ENCODE assay signal across 29 mouse cellular contexts in the genomic region with DNA sequence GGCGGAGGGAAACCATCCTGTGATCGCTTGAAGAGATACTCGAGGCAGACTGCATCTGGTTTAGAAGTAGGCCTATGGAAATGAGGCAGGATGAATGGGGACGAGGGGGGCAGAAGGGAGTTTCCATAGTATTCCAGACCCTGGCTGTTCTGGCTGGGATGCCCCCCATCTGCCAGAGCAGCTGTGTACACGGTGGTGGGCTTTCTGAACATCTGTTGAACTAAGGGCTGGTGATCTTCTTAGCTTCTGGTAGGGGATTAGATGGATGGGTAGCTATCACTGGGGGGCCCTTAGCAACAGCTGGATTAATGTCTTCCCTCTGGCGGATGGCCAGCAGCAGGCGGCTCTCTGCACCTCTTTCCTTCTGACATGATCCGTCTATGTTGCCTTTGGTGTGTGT.
DNase-seq lines count a peak whose midpoint lies in the region; ATAC-seq and TF ChIP-seq lines count a peak whose summit lies in the region.
"Had no signal": no experiment of that assay in that cellular context is flagged by ENCODE, and none has a peak within 500 bp of the region (broad histone marks: within the 10 kb centered on the region; RNA-seq: fewer than 3 reads in every experiment).

No protein-coding gene starts in this region.

- no peak overlapping the region for H3K9ac ChIP-seq in hindbrain, embryonic 12.5 days
- H3K9ac ChIP-seq in midbrain, embryonic 13.5 days (replicated peaks), result no peak overlapping the region
- H3K9ac ChIP-seq: limb, embryonic 15.5 days; liver, embryonic 13.5 days; stomach, embryonic 15.5 days had no signal

- peak; percentile 33 to 35 for DNase-seq in cerebellum, postnatal 10 days
- no peak for DNase-seq in cerebellum, adult 11 months
- no peak for DNase-seq in hindbrain, embryonic 10.5 days (ENCODE audit: low spot score)
- peak; percentile 33 for DNase-seq in midbrain, embryonic 10.5 days (ENCODE audit: low spot score)
- peak; percentile 51 for DNase-seq in brain, embryonic 14.5 days (ENCODE audit: low read depth)
- no peak for DNase-seq in right cerebral cortex, postnatal 14 days
- DNase-seq: adrenal gland, adult 2 months; adrenal gland, postnatal 36 days; cerebellum, adult 8-10 months; cerebellum, postnatal 36 days; gastrocnemius, adult 2 months; gastrocnemius, postnatal 36 days; heart, adult 18-20 months; kidney, postnatal 14 days; layer of hippocampus, adult 9-11 months; liver, embryonic 13.5 days; lung, adult 18-20 months; lung, postnatal 10 days; thymus, postnatal 14 days had no signal

- H3K27ac ChIP-seq in hindbrain, embryonic 10.5 days, result 0 out of 2 replicates have a peak overlapping the region, but pooled peaks have one; percentile 45
- no peak overlapping the region for H3K27ac ChIP-seq in hindbrain, embryonic 12.5 days
- H3K27ac ChIP-seq in midbrain, embryonic 10.5 days (replicated peaks), result peak overlapping the region; percentile 69
- H3K27ac ChIP-seq in midbrain, embryonic 13.5 days, result no peak overlapping the region
- H3K27ac ChIP-seq: gastrocnemius, adult 2 months; limb, embryonic 10.5 days; limb, embryonic 15.5 days; liver, embryonic 13.5 days; stomach, embryonic 15.5 days had no signal

- H3K4me3 ChIP-seq in hindbrain, embryonic 10.5 days, result no peak overlapping the region
- H3K4me3 ChIP-seq in hindbrain, embryonic 12.5 days, result no peak overlapping the region
- no peak overlapping the region for H3K4me3 ChIP-seq in midbrain, embryonic 10.5 days
- no peak overlapping the region for H3K4me3 ChIP-seq in midbrain, embryonic 13.5 days (replicated peaks)
- H3K4me3 ChIP-seq: gastrocnemius, adult 2 months; limb, embryonic 10.5 days; limb, embryonic 15.5 days; liver, embryonic 13.5 days; stomach, embryonic 15.5 days had no signal

- no peaks in the 10 kb centered on the region; the same call in 1 of the 2 replicates for H3K27me3 ChIP-seq in hindbrain, embryonic 10.5 days (ENCODE audit: insufficient read depth, poor library complexity, severe bottlenecking)
- no peaks in the 10 kb centered on the region for H3K27me3 ChIP-seq in hindbrain, embryonic 12.5 days
- H3K27me3 ChIP-seq in midbrain, embryonic 10.5 days (ENCODE audit: low read depth, poor library complexity, severe bottlenecking), result no peaks in the 10 kb centered on the region
- no peaks in the 10 kb centered on the region for H3K27me3 ChIP-seq in midbrain, embryonic 13.5 days
- H3K27me3 ChIP-seq: CH12.LX; limb, embryonic 15.5 days; liver, embryonic 13.5 days; stomach, embryonic 15.5 days had no signal

- H3K9me3 ChIP-seq in hindbrain, embryonic 10.5 days, result peaks cover 4% of the 10 kb centered on the region; the same call in 1 of the 2 replicates
- no peaks in the 10 kb centered on the region for H3K9me3 ChIP-seq in hindbrain, embryonic 12.5 days (replicated peaks)
- no peaks in the 10 kb centered on the region; the same call in 1 of the 2 replicates for H3K9me3 ChIP-seq in midbrain, embryonic 10.5 days (replicated peaks)
- no peaks in the 10 kb centered on the region for H3K9me3 ChIP-seq in midbrain, embryonic 13.5 days
- H3K9me3 ChIP-seq: limb, embryonic 10.5 days; limb, embryonic 15.5 days; stomach, embryonic 15.5 days had no signal

- no peak overlapping the region for H3K4me2 ChIP-seq in hindbrain, embryonic 12.5 days (replicated peaks)
- H3K4me2 ChIP-seq in midbrain, embryonic 13.5 days (replicated peaks), result no peak overlapping the region
- H3K4me2 ChIP-seq: heart, embryonic 11.5 days; limb, embryonic 15.5 days; liver, embryonic 13.5 days; midbrain, embryonic 11.5 days; stomach, embryonic 15.5 days had no signal

- WGBS in hindbrain, embryonic 10.5 days, result 62% methylated on average over 8 of the region's 8 CpGs
- 50% methylated on average over 8 of the region's 8 CpGs for WGBS in hindbrain, embryonic 12.5 days
- WGBS in midbrain, embryonic 10.5 days, result 36% methylated on average over 8 of the region's 8 CpGs
- 34% methylated on average over 8 of the region's 8 CpGs for WGBS in midbrain, embryonic 13.5 days

- no peak for TF ChIP-seq CTCF in brain, embryonic 14.5 days (IDR thresholded peaks at IDR 0.05; ENCODE audit: borderline replicate concordance, extremely low read depth, insufficient read depth, insufficient read length)

- no peak for TF ChIP-seq POLR2A in brain, embryonic 14.5 days (IDR thresholded peaks at IDR 0.05; ENCODE audit: borderline replicate concordance, extremely low read depth, insufficient read depth, insufficient read length, poor library complexity, severe bottlenecking)

- no peaks in the 10 kb centered on the region for H3K36me3 ChIP-seq in hindbrain, embryonic 10.5 days
- H3K36me3 ChIP-seq in hindbrain, embryonic 12.5 days, result 0 out of 2 replicates have a peak, but pooled peaks cover 2% of the 10 kb centered on the region
- H3K36me3 ChIP-seq in midbrain, embryonic 10.5 days, result no peaks in the 10 kb centered on the region
- no peaks in the 10 kb centered on the region for H3K36me3 ChIP-seq in midbrain, embryonic 13.5 days
- H3K36me3 ChIP-seq: limb, embryonic 10.5 days; limb, embryonic 15.5 days; liver, embryonic 13.5 days; stomach, embryonic 15.5 days had no signal

- peaks cover 48% of the 10 kb centered on the region for H3K4me1 ChIP-seq in hindbrain, embryonic 10.5 days (replicated peaks)
- H3K4me1 ChIP-seq in hindbrain, embryonic 12.5 days, result peaks cover 22% of the 10 kb centered on the region
- H3K4me1 ChIP-seq in midbrain, embryonic 10.5 days, result peaks cover 77% of the 10 kb centered on the region
- peaks cover 53% of the 10 kb centered on the region for H3K4me1 ChIP-seq in midbrain, embryonic 13.5 days (replicated peaks)
- H3K4me1 ChIP-seq: limb, embryonic 15.5 days; liver, embryonic 13.5 days had no signal

- no peak for ATAC-seq in hindbrain, embryonic 12.5 days (ENCODE audit: low FRiP score)
- ATAC-seq in midbrain, embryonic 13.5 days, result no peak
- ATAC-seq: activated CD4-positive, CD25-positive, alpha-beta regulatory T cell, adult 4 months; intestine, postnatal 0 days had no signal

Comparison
In these comparisons a context has a peak if more than half of its experiments do, and no peak if none do; other contexts are left out.
1. DNase-seq: peak in cerebellum, postnatal 10 days (2 of 2), midbrain, embryonic 10.5 days (single experiment) and brain, embryonic 14.5 days (single experiment); none in cerebellum, adult 11 months (single experiment), hindbrain, embryonic 10.5 days (single experiment) and right cerebral cortex, postnatal 14 days (single experiment).
2. H3K27ac ChIP-seq: peak in hindbrain, embryonic 10.5 days (single experiment) and midbrain, embryonic 10.5 days (single experiment); none in hindbrain, embryonic 12.5 days (single experiment) and midbrain, embryonic 13.5 days (single experiment).